Mouse (Mus musculus): ENCODE measurements around the gene Prdm10. TPM values are rescaled to one million over a fixed set of nuclear protein-coding genes. Genes with fewer than 3 reads are reported as not detected.

The Prdm10 gene
- total RNA-seq, 2 experiments from 2014 or later = 22.0 to 23.1 TPM

DNA sequence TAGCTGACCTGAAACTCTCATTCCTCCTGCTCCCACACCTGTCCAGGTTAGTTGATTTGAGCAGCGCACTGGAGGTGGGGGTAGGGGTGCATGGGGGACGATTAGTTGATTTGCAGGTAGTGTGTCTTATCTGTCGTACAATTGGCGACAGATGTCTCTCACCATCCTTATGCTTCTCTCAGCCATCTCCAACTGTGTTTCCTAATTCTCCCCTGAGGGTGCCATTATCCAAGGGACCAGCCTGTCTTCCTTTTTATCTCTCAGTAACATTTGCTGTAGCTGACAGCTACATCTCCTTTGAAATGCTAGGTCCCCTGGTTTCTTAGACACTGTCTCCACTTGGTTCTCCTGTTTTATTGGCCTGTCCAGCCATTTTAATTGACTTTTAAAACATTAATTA is 8.2 kb upstream of the Prdm10 start:
- H3K4me3 ChIP-seq = no peak overlapping the region
- no peak overlapping the region for H3K27ac ChIP-seq
- TF ChIP-seq CTCF (conservative IDR thresholded peaks at IDR 0.05) = no peak
- no peak for DNase-seq (ENCODE audit: low spot score in 2 of 2)

DNA sequence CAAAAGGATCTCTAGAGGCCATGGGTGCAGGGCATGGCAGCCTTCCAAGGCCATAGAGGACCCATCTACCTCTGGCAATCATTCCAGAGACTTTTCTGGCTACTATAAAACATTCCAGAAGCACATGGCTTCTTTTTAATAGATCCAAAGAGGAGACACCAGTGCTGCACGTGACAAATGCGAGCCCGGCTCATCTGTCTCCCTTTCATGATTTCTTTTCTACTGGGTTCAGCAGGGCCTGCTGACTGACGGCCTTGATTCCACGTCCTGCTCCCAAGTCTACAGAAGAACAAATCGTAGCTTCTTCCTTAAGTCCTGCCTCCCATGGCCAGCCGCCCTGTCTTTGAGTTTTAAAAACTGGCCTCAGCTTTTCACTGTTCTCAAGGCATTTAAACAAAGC is 1.7 kb upstream of the Prdm10 start:
- DNase-seq (ENCODE audit: low spot score in 2 of 2) = no peak
- H3K4me3 ChIP-seq = no peak overlapping the region
- no peak overlapping the region for H3K27ac ChIP-seq
- no peak for TF ChIP-seq CTCF (conservative IDR thresholded peaks at IDR 0.05)

DNA sequence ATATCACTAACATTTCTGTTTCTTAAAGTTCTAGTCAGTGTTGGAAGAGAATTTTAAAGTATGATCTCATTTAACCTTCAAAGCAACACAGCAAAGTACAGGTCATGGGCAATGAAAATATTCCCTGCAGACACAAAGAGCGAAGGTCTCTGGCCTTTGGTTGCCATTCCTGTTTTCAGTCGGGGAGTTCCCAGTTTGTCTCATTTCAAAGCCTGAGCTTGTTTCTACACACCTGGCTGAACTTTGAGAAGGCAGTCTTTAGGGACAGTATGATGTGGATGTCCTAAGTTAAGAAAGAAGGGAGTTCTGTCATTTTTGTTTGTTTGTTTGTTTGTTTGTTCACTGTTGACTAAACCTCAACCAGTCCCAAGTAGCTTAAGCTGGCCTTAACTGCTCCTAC is 1.0 kb upstream of the Prdm10 start:
- Histone ChIP-seq H3K4me3 (peak overlapping the region; percentile 86), H3K27ac (peak overlapping the region; percentile 100)
- TF ChIP-seq CTCF (conservative IDR thresholded peaks at IDR 0.05) = no peak
- DNase-seq (ENCODE audit: low spot score in 2 of 2) = no peak

DNA sequence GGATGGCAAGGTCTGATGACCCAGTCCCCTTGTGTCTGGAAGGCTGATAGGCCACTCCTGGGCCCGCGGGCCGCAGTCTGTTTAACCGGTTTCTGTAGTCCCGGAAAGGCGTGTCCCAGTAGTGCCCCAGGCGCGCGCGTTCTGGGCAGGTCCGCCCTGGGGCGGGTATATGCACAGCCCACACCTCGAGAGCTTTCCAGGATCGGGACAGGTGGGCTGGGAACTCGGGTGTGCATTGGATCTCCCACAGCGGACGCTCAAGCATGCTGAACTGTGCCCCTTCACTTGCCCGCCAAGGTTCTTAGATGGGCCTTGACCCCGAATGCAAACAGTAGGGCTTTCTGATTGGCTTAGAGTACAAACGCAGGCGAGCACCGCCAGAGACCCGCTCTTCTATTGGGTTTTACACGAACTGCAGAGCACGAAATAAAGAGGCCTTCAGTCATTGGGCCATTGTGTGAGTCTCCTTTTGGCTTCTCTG is 413 bp upstream of the Prdm10 start:
- H3K4me3 ChIP-seq = peak overlapping the region; percentile 86
- no peak for TF ChIP-seq CTCF (conservative IDR thresholded peaks at IDR 0.05)
- DNase-seq (ENCODE audit: low spot score in 2 of 2) = no peak
- peak overlapping the region; percentile 100 for H3K27ac ChIP-seq

DNA sequence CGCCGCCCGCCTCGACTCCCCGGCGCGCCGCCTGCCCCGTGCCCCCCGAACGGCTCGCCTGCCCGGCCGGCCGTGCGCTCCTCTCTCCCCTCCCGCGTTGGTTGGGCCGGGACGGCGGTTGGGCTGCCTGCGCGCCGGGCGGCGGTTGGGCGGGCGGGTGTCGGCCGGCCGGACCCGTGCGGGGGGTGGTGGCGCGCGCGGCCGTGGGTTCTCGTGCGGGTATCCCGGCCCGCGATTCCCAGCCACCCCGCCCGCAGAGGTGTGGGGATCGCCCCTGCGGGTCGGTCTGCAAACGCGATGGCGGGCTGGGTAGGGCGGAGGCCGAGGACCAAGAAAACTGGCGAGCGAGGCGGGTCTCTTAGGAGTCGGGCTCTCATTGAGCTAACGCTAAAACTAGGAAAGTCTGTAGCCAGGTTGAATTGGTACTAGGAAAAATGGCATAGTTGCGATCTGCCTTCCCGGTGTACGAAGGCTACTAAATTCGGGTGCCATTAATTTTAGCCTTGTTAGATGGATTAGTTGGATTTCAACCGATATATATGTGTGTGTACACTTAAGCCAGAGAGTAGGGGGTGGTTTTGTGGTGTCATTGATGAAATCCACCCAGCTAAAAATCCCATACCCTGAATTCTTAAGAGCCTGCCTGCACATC is 799 bp downstream of the Prdm10 start:
- DNase-seq (ENCODE audit: low spot score in 2 of 2) = peak in 1 of 2 experiments; percentile 66
- no peak for TF ChIP-seq CTCF (conservative IDR thresholded peaks at IDR 0.05)
- Histone ChIP-seq H3K4me3 (peak overlapping the region; percentile 86), H3K27ac (peak overlapping the region; percentile 100)

DNA sequence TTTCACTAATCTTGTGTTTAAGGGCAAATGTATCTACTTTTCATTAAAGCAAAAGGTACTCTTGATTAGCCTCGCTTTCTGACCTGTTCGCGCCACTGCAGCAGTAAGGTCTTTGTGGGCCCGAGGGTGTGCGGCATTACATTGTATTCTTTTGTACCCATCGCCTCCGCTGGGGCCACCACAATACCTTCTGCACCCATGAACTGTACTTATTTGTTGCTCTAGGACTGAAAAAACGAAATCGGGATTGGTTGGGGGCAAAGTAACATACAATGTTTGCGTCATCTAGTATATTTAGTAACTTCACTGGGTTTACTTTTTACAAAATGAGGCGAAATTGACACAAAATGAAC is 1.3 kb downstream of the Prdm10 start:
- peak overlapping the region; percentile 86 for H3K4me3 ChIP-seq
- H3K27ac ChIP-seq = peak overlapping the region; percentile 100
- TF ChIP-seq CTCF (conservative IDR thresholded peaks at IDR 0.05) = no peak
- DNase-seq (ENCODE audit: low spot score in 2 of 2) = no peak

DNA sequence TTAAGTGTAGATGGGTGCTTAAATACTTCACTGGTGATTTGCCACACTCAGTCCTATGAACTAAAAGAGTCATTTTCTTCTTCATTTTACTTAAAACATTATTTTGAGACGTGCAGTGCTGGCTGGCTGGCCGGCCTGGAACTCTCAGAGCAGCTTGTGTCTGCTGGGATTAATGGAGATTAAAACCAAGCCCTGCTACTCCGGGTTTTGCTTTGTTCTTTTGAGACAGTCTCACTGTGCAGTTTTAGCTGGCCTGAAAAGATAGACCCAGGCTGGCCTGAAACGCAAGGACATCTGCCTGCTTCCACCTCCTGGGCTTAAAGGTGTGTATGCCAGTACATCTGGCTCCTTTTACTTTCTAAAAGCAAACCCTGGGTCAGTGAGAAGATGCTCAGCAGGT is 2.2 kb downstream of the Prdm10 start:
- Histone ChIP-seq H3K27ac (no peak overlapping the region), H3K4me3 (no peak overlapping the region)
- no peak for TF ChIP-seq CTCF (conservative IDR thresholded peaks at IDR 0.05)
- DNase-seq (ENCODE audit: low spot score in 2 of 2) = no peak

DNA sequence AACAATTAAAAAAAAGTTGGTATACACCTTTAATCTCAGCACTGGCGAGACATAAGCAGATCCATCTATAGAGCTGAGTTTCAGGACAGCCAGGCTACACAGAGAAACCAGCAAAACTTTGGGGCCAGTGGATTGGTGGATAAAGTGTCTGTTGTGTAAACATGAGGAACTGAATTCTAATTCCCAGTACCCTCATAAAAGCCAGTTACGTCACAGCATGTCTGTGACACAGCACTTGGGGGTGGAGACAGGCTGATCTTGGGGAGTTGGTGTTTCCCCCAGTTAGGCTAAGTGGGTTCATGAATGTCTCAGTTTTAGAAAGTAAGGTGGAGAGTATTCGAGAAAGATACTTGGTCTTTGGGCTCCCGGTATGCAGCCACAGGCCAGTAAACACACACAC is 2.7 kb downstream of the Prdm10 start:
- no peak for TF ChIP-seq CTCF (conservative IDR thresholded peaks at IDR 0.05)
- H3K27ac ChIP-seq = no peak overlapping the region
- DNase-seq (ENCODE audit: low spot score in 2 of 2) = no peak
- H3K4me3 ChIP-seq = no peak overlapping the region

DNA sequence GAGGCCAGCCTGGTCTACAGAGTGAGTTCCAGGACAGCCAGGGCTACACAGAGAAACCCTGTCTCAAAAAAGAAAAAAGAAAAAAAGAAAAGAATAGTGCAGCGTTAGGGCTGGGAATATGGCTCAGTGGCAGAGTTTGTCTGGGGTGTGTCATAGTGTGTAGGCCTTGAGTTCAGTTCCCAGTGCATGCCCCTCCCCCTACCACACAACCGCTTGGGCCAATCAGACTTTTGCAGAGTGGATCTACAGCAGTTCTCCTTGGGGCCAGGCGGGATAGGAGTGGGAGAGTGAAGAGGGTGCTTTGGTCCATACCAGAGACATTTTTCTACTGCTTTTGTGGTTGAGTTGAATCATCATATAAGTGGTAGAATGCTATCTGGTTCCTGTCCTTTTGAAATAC is 3.6 kb downstream of the Prdm10 start:
- TF ChIP-seq CTCF (conservative IDR thresholded peaks at IDR 0.05) = no peak
- no peak for DNase-seq (ENCODE audit: low spot score in 2 of 2)
- Histone ChIP-seq H3K27ac (no peak overlapping the region), H3K4me3 (no peak overlapping the region)

DNA sequence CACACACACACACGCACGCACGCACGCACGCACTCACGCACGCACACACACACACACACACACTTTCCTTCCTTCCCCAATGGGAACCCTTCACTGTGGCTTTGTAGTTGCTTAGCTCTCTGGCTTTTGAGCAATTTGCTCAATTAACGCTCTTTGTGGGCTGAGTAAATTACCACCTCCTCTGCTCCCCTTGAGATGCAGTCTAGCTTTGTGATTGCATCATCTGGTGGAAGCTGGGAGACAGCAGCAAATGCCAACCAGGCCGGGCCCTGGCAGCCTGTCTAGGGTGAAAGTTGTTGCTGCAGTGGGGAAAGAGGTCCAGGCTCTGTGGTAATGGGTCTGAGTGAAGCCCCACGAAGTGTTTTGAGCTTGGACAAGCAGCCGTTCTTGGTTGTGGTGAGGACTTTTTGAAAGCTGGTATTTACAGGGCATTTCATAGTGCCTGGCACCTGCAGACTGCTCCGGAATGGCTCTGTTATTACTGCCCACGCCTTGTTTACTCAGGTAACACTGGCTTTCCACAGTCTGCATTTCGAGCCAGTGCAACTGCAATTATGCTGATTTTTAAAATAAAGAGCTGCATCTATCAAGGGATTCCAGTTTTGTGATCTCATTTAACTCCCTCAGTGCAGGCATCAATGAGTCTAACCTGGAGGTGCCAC is 10.0 kb downstream of the Prdm10 start:
- peak overlapping the region; percentile 68 for H3K27ac ChIP-seq
- H3K4me3 ChIP-seq = no peak overlapping the region; the same call in 1 of the 2 replicates
- no peak for TF ChIP-seq CTCF (conservative IDR thresholded peaks at IDR 0.05)
- DNase-seq (ENCODE audit: low spot score in 2 of 2) = no peak

DNA sequence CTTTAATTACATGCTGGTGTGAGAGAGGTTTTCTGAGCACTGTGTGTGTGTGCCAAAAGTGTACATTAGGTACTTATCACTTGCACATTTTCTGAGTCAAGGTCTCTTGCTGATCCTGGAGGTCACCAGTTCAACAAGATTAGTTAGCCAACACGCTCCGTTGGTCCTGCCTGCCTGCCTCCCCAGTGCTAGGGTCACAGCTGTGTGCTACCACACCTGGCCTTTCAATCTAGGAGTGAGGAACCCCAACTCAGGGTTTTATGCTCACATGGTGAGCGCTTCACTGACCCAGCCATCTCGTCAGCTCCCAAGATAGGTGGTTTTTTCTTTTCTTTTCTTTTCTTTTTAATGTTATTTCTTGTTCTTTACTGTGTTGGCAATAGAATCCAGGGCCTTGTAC is 11.6 kb downstream of the Prdm10 start:
- TF ChIP-seq CTCF (conservative IDR thresholded peaks at IDR 0.05) = no peak
- H3K27ac ChIP-seq = no peak overlapping the region
- DNase-seq (ENCODE audit: low spot score in 2 of 2) = no peak
- H3K4me3 ChIP-seq = no peak overlapping the region

DNA sequence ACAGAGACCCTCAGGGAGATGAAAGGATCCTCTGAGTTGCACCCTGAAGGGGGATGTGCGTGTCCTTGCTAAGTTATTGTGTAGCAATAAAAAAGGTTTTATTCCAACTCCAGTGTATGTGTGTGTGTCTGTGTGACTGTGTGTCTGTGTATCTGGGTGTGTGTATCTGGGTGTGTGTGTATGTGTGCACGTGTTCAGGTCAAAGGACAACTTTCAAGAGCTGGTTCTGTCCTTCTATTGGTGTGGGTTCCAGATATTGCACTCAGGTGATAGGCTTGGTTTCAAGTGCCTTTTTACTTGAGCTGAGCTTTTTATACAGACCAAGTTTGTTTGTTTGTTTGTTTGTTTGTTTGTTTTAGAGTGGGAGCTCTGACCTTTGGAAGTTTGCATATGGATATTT is 12.9 kb downstream of the Prdm10 start:
- H3K4me3 ChIP-seq = no peak overlapping the region
- no peak overlapping the region for H3K27ac ChIP-seq
- DNase-seq (ENCODE audit: low spot score in 2 of 2) = no peak
- TF ChIP-seq CTCF (conservative IDR thresholded peaks at IDR 0.05) = no peak

DNA sequence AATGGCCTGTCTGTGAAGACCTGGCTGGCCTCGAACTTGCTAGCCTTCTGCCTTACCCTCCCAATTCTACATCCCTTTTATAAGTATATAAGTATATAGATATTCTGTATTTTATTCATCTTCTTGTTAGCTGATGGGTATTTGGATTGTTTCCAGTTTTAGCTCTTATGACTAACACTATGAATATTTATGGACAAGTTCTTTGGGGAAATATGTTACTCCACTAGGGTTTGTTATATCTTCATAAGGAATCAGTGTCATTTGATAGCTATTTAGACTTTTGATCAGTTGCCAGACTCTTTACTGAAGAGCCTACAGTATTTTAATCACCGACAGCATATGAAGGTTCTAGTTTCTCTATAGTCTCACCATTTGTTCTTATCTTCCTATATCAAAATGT is 15.0 kb downstream of the Prdm10 start:
- Histone ChIP-seq H3K27ac (peak overlapping the region; percentile 89), H3K4me3 (no peak overlapping the region)
- DNase-seq (ENCODE audit: low spot score in 2 of 2) = no peak
- TF ChIP-seq CTCF (conservative IDR thresholded peaks at IDR 0.05) = no peak

DNA sequence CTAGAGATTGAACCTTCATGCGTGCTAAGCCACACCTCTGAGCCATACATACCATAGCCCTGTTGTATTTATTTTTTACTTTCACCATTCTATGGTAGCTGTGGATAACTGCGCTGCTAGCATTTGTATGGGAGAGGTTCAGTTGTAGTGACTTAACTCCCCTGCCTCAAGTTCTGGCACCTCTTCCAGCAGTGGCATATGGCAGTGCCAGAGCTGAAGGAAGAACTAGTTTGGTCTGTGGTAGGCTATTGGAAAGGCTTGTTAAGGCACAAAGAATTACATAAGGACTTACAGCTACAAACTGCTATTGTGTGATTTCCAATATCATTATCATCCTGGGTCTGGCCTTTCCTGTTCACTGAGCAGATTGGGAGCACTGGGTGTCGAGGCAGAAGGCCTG is 16.0 kb downstream of the Prdm10 start:
- DNase-seq (ENCODE audit: low spot score in 2 of 2) = peak in 1 of 2 experiments; percentile 58
- Histone ChIP-seq H3K4me3 (no peak overlapping the region), H3K27ac (peak overlapping the region; percentile 89)
- TF ChIP-seq CTCF (conservative IDR thresholded peaks at IDR 0.05) = no peak
